Mouse (Mus musculus): ENCODE results near the gene Aplp2.

Aplp2 gene

DNA sequence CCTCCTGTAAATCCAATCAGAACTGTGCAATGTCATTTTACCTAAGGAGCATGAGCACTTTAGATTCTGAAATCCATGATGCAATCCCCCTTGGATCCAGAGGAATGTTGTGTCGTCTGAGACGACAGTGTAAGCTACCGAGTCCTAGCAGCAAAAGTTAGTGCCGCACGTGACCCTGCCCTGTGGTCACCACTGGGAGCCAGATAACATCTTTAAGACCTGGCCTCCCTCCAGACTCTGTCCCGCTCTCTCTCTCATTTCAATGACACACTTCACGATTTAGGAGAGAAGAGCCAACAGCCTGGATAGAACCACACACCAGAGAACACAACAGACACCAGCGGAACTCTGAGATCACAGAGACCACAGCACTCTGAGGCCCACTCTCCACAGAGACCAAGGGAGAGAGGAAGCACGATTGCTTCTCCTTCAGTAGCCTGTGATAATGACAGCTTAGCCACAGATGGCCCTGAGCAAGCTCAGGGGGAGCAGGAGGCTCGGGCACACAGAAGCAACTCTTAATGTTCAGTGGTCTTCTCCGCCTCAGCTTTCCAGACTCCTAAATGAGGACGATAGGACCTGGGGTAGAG lies 83.6 kb downstream of the Aplp2 start:
- no peak for DNase-seq (ENCODE audit: low read depth, low spot score)

DNA sequence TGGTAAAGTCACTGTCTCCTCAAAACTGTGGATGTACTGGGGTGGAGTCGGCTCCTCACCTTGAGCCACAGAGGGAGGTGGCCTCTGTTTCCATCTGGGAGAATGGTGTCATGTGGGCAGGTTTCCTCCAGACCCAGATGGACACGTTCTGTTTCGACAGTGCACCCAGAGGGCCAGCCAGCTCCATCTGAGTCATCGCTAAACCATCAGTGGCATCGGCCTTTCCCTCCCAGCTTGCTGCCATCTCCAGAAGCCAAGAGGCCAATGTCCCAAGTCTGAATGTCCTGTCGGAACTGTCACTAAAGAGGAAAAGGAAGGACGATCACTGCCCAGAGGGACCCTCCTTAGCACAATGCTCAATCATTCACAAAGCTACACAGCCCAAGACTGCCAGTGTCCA lies 85.5 kb downstream of the Aplp2 start:
- no peak for DNase-seq (ENCODE audit: low read depth, low spot score)

DNA sequence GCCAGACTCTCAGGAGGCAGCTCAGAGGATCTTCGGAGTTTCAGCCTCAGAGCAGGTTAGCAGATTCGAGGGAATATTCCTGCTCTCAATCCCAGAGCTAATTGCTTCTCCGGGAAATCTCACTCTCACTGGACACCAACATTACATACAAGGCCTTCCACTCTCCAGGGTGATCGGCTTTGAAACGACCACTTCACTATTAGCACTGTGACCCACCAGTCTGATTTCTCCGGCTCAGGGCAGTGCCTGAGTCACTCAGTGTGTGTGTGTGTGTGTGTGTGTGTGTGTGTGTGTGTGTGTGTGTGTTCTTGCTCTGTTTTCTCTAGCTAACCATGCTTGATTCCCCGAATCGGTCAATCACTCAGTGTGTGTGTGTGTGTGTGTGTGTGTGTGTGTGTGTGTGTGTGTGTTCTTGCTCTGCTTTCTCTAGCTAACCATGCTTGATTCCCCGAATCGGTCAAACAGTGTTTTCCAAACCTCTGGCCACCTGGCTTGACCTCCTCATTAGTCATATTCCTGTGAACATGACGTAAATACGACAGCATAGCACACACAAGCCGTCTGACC lies 89.1 kb downstream of the Aplp2 start:
- no peak for DNase-seq (ENCODE audit: low read depth, low spot score)

DNA sequence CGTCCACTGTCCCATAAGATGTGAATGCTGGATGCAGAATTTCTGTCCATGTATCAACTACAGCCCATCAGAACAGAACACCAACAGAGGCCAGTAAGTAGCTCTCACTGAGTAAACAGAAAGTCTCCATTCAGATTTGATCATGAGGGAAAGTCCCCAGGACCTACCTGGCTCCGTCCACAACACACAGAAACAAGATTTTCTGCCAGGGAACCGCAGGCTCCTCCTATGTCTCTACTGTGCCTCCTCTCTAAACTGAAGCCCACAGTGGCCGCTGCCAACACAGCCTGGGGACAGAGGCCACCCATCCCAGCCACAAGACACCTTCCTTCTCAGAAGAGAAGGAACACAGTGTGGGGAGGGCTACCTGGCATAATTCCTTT lies 91.1 kb downstream of the Aplp2 start:
- no peak for DNase-seq (ENCODE audit: low read depth, low spot score)

DNA sequence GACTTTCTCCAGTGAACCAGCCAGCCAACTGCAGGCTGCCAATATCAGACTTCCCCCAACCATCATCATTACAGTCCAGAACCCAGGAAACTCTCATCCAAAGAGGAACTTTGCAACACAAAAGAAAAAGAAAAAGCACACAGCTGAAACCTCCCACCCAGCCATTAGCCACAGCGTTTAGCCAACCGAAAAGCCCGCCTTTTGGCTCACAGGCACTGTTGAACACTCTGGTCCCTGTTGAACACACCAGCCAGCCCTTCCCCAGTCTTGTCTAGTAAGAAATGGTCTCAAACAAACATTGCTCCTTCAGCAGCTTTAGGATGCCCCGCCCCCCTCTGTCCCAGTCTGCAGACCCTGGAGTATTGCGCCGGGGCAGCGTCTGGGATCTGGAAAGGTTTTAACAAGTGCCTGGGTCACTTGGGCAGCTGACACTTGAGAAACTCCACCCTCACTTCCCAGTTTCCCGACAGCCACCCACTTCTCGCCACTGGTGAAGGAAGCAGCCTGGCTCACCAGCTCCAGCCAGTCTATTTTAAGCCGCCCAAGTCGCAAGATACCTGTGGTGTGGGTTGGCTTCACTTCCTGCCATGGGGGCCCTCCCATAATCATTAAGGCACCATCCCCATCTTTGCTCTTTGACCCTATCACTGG lies 91.6 kb downstream of the Aplp2 start:
- no peak for DNase-seq (ENCODE audit: low read depth, low spot score)

DNA sequence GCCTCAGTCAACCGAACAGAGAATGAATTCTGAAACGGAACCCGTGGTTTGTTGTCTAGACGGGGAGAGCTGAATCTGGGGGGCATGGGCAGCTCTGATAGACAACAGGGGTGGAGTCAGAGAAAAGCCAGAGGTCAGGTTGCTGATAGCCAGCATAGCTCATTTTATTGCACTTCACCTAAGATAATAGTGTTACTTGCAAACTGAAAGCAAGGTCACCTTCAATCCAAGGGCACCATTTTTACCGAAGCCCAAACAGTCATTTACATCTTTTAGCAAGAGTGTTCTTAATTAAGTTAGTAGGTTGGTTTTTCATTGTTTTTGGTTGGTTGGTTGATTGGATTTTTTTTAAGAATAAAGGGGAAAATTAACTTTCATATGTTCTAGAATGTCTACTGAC lies 92.2 kb downstream of the Aplp2 start:
- DNase-seq (ENCODE audit: low read depth, low spot score), result no peak

DNA sequence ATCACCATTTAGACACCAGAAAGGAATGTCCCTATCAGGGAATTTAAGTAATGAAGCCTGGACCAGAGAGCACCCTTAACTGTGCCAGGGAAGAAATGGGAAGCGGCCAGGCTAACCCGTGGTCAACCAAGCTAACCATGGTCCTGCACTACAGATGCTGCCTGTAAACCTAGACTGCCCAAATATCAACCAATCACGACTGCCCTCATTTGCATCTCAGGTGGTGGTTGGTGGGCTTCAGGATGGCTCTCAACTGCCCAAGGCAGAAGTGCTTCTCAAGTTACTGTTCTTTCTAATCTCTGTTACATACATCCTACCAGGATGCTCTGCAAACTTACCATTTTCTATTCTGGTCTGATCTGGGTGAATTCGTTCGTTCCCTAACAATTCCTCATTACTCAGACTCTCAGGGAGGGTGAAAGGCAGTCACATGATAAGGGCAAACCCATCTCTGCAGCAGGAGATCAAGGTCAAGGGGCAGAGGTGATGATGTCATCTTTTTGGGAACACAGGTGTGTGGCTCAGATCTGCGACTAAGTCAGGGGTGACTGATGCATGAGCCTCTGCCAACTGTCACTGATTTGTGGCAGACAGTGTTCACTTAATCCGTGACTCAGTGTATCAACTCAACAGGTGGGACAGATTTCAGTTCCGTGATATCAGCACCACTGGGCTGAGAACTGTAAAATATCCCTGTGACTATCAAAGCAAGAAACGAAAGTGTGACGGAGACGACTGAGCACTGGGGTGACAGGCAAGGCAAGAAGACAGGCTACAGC lies 92.9 kb downstream of the Aplp2 start:
- peak; percentile 47 for DNase-seq (ENCODE audit: low read depth, low spot score)

DNA sequence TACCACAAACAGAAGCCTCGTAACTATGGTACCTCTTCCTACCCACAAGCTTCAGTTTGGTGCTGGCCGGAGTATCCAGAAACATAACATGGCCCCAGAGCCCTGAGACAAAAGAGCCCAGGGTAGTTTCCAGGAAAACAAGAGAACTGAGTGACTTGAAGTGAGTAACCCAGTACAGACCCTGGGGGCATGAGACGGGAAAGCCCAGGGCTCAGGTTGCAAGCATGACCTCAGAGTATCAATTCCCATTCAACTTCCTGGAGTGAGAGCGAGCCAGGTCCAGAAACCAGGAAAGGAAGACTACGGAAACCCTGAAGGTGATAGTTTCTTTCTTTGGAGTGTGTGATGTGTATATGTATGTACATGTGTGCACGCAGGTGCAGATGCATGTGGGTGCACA lies 94.1 kb downstream of the Aplp2 start:
- DNase-seq (ENCODE audit: low read depth, low spot score), result peak; percentile 61

DNA sequence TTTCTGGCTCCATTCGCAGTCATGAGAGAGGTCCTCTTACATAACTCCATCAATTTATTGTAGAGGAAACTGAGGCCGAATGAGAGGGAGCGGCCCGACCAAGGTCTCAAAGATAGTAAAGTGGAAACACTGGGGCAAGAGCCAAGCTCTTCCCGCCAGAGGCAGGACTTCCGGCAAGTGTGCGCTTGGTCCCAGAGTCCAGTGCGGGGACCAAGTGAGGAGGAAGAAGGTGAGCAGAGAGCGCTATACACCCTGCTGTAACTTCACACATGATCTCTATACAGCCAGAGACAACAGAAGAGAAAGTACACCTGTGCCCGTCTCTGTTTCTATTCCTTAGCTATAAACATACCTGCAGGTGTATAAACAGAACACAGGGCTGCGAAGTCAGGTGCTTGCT lies 94.5 kb downstream of the Aplp2 start:
- DNase-seq (ENCODE audit: low read depth, low spot score), result no peak

DNA sequence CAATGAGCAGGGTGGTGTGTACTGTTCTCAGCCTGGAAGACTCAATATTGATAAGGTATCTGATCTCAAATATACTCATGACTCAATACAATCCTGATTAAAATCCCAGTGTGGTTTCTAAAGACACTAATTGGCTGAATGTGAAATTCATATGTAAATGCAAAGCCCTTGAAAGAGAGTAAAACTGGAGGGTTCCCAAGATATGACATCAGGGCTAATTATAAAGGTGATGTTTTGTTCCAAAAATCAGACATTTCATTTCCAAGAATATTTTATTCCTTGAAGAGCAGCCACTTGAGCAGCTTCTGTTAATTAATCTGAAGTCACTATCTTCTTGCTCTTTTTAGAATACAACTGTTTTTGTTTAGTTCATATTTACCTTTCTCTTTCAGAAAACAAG lies 96.0 kb downstream of the Aplp2 start:
- DNase-seq (ENCODE audit: low read depth, low spot score), result no peak

DNA sequence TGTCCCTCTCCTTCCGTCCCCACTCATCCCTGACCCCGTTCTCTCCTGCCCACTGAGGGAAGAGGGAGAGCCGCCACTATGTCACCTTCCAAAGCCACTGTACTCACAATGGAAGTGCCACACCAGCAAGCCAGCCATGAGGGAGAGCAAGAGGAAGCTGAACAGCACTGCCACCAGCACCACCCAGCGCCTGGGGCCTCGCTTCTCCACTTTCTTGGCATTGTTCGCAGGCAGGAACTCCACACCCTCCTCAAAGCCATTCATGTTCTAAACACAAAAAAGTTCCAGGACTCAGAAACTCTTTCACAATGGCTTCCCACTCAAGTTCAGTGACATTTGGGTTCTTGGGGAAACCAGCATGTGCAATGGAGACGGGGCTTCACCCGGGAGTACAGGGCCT lies 103.2 kb downstream of the Aplp2 start:
- DNase-seq (ENCODE audit: low read depth, low spot score), result no peak
